Mouse (Mus musculus): Measurements from ENCODE around the gene Rnf25. TPM values are rescaled to one million over a fixed set of nuclear protein-coding genes. Genes with fewer than 3 reads are reported as not detected.

Gene Rnf25
- total RNA-seq (2021) = 37.9 and 40.4 TPM in 2 replicates
- long read RNA-seq, experiment 1, partial matches to known transcripts = 1 of 2 reads
- long read RNA-seq, experiment 1, other reads (novel, unspliced or antisense) = 0 of 2 reads
- long read RNA-seq, experiment 2, partial matches to known transcripts = 0 of 1 reads
- long read RNA-seq, experiment 2, other reads (novel, unspliced or antisense) = 1 of 1 reads

GRCm38 (mm10) chr1:74601267-74601962, at the start of gene Rnf25, which contains the start of gene Stk36:
Rnf25 (minus strand) TSS chr1:74601397.
Stk36 (plus strand) TSS chr1:74601445.
- DNase-seq = peak; percentile 93

GRCm38 (mm10) chr1:74643926-74644325, 42.7 kb upstream of the Rnf25 start:
- no peak for DNase-seq

- DNase-seq = no peak
Measured at GRCm38 (mm10) chr1:74643524-74643923, 42.3 kb upstream of the Rnf25 start.

GRCm38 (mm10) chr1:74632734-74633133, 31.5 kb upstream of the Rnf25 start:
- no peak for DNase-seq

GRCm38 (mm10) chr1:74628001-74628400, 26.8 kb upstream of the Rnf25 start:
- peak; percentile 16 for DNase-seq

GRCm38 (mm10) chr1:74626076-74626475, 24.9 kb upstream of the Rnf25 start:
- no peak for DNase-seq

GRCm38 (mm10) chr1:74624183-74624582, 23.0 kb upstream of the Rnf25 start:
- no peak for DNase-seq

GRCm38 (mm10) chr1:74600501-74601266, 513 bp downstream of the Rnf25 start:
- DNase-seq = no peak

GRCm38 (mm10) chr1:74594434-74594833, 6.8 kb downstream of the Rnf25 start:
- no peak for DNase-seq

GRCm38 (mm10) chr1:74587773-74588445, 13.3 kb downstream of the Rnf25 start, which contains the start of the genes Zfp142 and Bcs1l:
Zfp142 (minus strand) TSS chr1:74588246.
Bcs1l (plus strand) TSS chr1:74588289.
- peak; percentile 99 for DNase-seq

GRCm38 (mm10) chr1:74587233-74587772, 13.9 kb downstream of the Rnf25 start:
- DNase-seq = no peak

GRCm38 (mm10) chr1:74584616-74585398, 16.4 kb downstream of the Rnf25 start:
- peak; percentile 38 for DNase-seq

GRCm38 (mm10) chr1:74582621-74583020, 18.6 kb downstream of the Rnf25 start:
- no peak for DNase-seq

GRCm38 (mm10) chr1:74569739-74570719, 31.2 kb downstream of the Rnf25 start:
- DNase-seq = no peak

- no peak for DNase-seq
Measured at GRCm38 (mm10) chr1:74565834-74566233, 35.4 kb downstream of the Rnf25 start.

GRCm38 (mm10) chr1:74559061-74559460, 42.1 kb downstream of the Rnf25 start:
- DNase-seq = no peak

GRCm38 (mm10) chr1:74544184-74544583, 57.0 kb downstream of the Rnf25 start, which contains the start of gene Usp37:
Usp37 (minus strand) TSS chr1:74544284.
- no peak for DNase-seq

Data from adrenal gland, postnatal 14 days (tissue).